Mouse (Mus musculus): ENCODE results near the gene Gm5148.

DNA sequence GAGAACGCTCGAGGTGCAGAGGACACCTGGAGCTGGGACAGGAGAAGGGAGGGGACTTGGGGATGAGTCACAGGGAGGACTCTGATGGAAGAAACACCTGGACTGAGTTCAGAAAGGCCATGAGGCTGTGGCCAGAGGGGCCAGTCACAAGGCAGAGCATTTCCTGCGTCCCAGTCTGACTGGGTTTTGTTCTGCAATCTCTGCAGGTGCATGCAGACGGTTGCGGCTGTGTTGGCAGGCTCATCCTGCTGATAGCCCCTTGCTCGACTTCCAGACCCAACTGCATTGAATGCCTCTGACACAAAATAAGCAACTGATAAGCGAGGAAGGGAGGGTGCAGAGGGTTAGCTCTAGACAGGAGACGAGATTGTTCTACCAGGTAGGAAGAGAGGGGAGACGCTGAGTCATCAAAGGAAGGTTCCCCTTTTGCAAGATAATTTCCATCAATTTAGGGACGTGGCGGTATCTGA is 49.2 kb downstream of the Gm5148 start:
- no peak for TF ChIP-seq CTCF (IDR thresholded peaks at IDR 0.05; ENCODE audit: low read depth)
- no peak for TF ChIP-seq EP300 (IDR thresholded peaks at IDR 0.05; ENCODE audit: low read depth)
